Mouse (Mus musculus) hindbrain, embryonic 11.5 days (tissue): ENCODE measurements around the gene Scp2. TPM values are rescaled to one million over a fixed set of nuclear protein-coding genes. Genes with fewer than 3 reads are reported as not detected.

Experiments
- ATAC-seq: fragments of 200-750 bp; cut with Nextera tagmentation; 2 replicates; pipeline ENCODE4 v1.8.0; 2017; ENCODE audit warnings: mild to moderate bottlenecking, moderate TSS enrichment, moderate library complexity; ENCODE audit not compliant: low FRiP score
- DNase-seq: peaks from one replicate; pipeline ENCODE4 v3.0.0-alpha.2; 2015; ENCODE audit warnings: low spot score
- H3K27ac ChIP-seq: fragments of 300-500 bp; sonication (generic); 2 replicates; pipeline ENCODE4 v1.5.1; 2014; ENCODE audit warnings: mild to moderate bottlenecking, low read depth, low read length
- H3K27me3 ChIP-seq: fragments of 300-500 bp; sonication (generic); 2 replicates; pipeline ENCODE4 v1.6.1; 2014; ENCODE audit warnings: mild to moderate bottlenecking, low read length, moderate library complexity, mixed read lengths; ENCODE audit not compliant: control insufficient read depth, insufficient read depth
- H3K36me3 ChIP-seq: fragments of 300-500 bp; sonication (generic); 2 replicates; pipeline ENCODE4 v1.6.1; 2014; ENCODE audit warnings: mild to moderate bottlenecking, low read length, moderate library complexity, mixed read lengths; ENCODE audit not compliant: control insufficient read depth, insufficient read depth
- H3K4me1 ChIP-seq: fragments of 300-500 bp; sonication (generic); replicated peaks from 2 replicates; pipeline ENCODE4 v1.6.1; 2014; ENCODE audit warnings: low read length, mixed read lengths; ENCODE audit not compliant: control insufficient read depth, insufficient read depth
- H3K4me2 ChIP-seq: fragments of 300-500 bp; sonication (generic); replicated peaks from 2 replicates; pipeline ENCODE4 v1.6.1; 2014; ENCODE audit warnings: mild to moderate bottlenecking, low read depth, low read length
- H3K4me3 ChIP-seq: fragments of 300-500 bp; sonication (generic); 2 replicates; pipeline ENCODE4 v1.5.1; 2014; ENCODE audit warnings: low read depth, low read length
- H3K9ac ChIP-seq: fragments of 300-500 bp; sonication (generic); 2 replicates; pipeline ENCODE4 v1.6.1; 2014; ENCODE audit warnings: low read depth, low read length
- H3K9me3 ChIP-seq: fragments of 300-500 bp; sonication (generic); 2 replicates; pipeline ENCODE4 v1.6.1; 2016; ENCODE audit warnings: low read length; ENCODE audit not compliant: control insufficient read depth
- WGBS: fragments of 180-500 bp; shearing (Covaris S2); extraction: QIAGEN DNeasy Blood & Tissue Kit; methylation state at CpG from one replicate; pipeline ENCODE4 v1.1.7; 2014; 5-methylcytosine and 5-hydroxymethylcytosine counted together
- polyA plus RNA-seq: library from polyadenylated mRNA; unstranded; fragments of >200 nt; fragmentation: Nextera tagmentation; extraction: Ambion mirVana; gene quantifications from 2 replicates; pipeline ENCODE4 v1.2.1, GENCODE M21; 2014

Gene Scp2
- polyA plus RNA-seq, 1 experiment from 2014 or later = 207 TPM

DNA sequence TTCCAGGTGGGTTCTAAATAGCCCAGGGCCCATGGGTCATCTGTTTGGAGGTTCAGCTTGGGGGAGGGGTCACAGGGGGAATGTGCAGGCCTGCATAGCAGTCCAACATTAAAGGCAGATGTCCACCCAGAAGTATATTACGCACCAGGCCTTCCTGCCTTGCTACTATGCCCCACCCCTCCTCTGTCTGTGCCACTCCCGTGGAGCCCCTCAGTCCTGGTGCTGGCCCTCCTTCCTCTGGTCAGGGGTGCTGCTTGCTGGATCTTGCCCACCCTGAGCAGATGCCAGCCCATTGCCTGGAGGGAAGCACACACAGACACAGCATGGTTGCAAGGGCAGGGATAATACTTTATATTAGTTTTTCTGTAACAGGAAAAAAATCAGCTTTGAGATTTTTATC lies 130.3 kb downstream of the Scp2 start:
- H3K27me3 ChIP-seq = no peaks in the 10 kb centered on the region
- no peak overlapping the region for H3K27ac ChIP-seq
- no peaks in the 10 kb centered on the region for H3K9me3 ChIP-seq
- 73% methylated on average over 2 of the region's 2 CpGs for WGBS
- H3K4me3 ChIP-seq = no peak overlapping the region
- H3K4me2 ChIP-seq = no peak overlapping the region
- ATAC-seq (no peak), DNase-seq (no peak)
- no peaks in the 10 kb centered on the region for H3K36me3 ChIP-seq
- H3K9ac ChIP-seq = no peak overlapping the region
- no peaks in the 10 kb centered on the region for H3K4me1 ChIP-seq

- H3K4me1 ChIP-seq = no peaks in the 10 kb centered on the region
- WGBS = 85% methylated on average over 8 of the region's 8 CpGs
- no peak for DNase-seq
- no peak overlapping the region for H3K4me3 ChIP-seq
- no peaks in the 10 kb centered on the region for H3K36me3 ChIP-seq
- H3K9ac ChIP-seq = no peak overlapping the region
- H3K27ac ChIP-seq = no peak overlapping the region
- H3K27me3 ChIP-seq = no peaks in the 10 kb centered on the region
- ATAC-seq = no peak
- no peak overlapping the region for H3K4me2 ChIP-seq
- no peaks in the 10 kb centered on the region for H3K9me3 ChIP-seq
These were observed 136.3 kb downstream of the Scp2 start for GRCm38 (mm10) chr4:108008541-108008940.

GRCm38 (mm10) chr4:108007532-108008103 lies 137.2 kb downstream of the Scp2 start:
- Histone ChIP-seq H3K4me1 (no peaks in the 10 kb centered on the region), H3K9me3 (no peaks in the 10 kb centered on the region), H3K27me3 (no peaks in the 10 kb centered on the region), H3K4me2 (no peak overlapping the region), H3K27ac (no peak overlapping the region), H3K4me3 (no peak overlapping the region), H3K36me3 (no peaks in the 10 kb centered on the region), H3K9ac (no peak overlapping the region)
- 84% methylated on average over 7 of the region's 7 CpGs for WGBS
- DNase-seq (no peak), ATAC-seq (no peak)

- WGBS = 76% methylated on average over 7 of the region's 7 CpGs
- no peak for ATAC-seq
- no peak for DNase-seq
- no peak overlapping the region for H3K4me3 ChIP-seq
- no peak overlapping the region for H3K4me2 ChIP-seq
- no peak overlapping the region for H3K9ac ChIP-seq
- H3K27ac ChIP-seq = no peak overlapping the region
- no peaks in the 10 kb centered on the region for H3K4me1 ChIP-seq
- no peaks in the 10 kb centered on the region for H3K9me3 ChIP-seq
- no peaks in the 10 kb centered on the region for H3K27me3 ChIP-seq
- H3K36me3 ChIP-seq = no peaks in the 10 kb centered on the region
These were observed 139.5 kb downstream of the Scp2 start for GRCm38 (mm10) chr4:108005328-108005727.

- 93% methylated on average over 1 of the region's 1 CpGs for WGBS
- no peak overlapping the region for H3K4me3 ChIP-seq
- H3K4me1 ChIP-seq = no peaks in the 10 kb centered on the region
- H3K9me3 ChIP-seq = no peaks in the 10 kb centered on the region
- H3K36me3 ChIP-seq = no peaks in the 10 kb centered on the region
- no peak for ATAC-seq
- DNase-seq = no peak
- H3K4me2 ChIP-seq = no peak overlapping the region
- no peak overlapping the region for H3K27ac ChIP-seq
- no peak overlapping the region for H3K9ac ChIP-seq
- H3K27me3 ChIP-seq = no peaks in the 10 kb centered on the region
These were observed 145.4 kb downstream of the Scp2 start for GRCm38 (mm10) chr4:107999380-107999779.

DNA sequence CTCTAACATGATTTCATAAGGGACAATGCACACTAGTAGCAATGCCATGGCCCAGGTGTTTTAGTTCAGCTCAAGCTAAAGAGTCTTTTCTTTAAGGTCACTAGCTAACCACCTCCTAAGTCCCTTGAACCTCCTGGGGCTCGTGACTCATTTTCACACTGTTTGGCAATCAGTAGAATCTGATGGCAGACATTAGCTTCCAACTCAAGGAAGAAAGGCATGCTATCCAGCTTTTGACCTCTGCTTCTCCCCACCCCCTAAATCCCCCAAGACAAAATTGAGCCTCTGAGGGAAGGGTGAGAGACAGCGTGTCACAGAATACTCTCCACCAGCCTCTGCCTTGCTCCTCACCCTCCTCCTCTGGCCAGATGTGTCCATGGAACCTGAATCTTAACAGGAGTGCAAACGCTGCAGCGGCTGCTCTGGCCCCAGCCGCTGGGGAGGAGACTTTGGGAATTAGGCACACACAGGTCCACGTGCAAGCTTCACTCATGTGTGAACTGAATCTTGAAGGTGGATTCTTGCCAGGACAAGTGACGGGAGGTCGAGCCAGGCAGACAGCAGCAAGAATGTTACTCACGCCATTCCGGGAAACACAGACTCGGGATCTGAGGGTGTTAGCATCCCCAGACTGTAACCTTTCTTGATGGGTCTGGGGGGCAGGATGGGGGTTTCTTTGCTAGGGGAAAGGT lies 146.0 kb downstream of the Scp2 start:
- Histone ChIP-seq H3K9me3 (no peaks in the 10 kb centered on the region), H3K36me3 (no peaks in the 10 kb centered on the region), H3K27ac (no peak overlapping the region), H3K4me1 (no peaks in the 10 kb centered on the region), H3K4me3 (no peak overlapping the region), H3K4me2 (no peak overlapping the region), H3K27me3 (no peaks in the 10 kb centered on the region), H3K9ac (no peak overlapping the region)
- no peak for DNase-seq
- WGBS = 48% methylated on average over 11 of the region's 11 CpGs
- ATAC-seq = no peak

DNA sequence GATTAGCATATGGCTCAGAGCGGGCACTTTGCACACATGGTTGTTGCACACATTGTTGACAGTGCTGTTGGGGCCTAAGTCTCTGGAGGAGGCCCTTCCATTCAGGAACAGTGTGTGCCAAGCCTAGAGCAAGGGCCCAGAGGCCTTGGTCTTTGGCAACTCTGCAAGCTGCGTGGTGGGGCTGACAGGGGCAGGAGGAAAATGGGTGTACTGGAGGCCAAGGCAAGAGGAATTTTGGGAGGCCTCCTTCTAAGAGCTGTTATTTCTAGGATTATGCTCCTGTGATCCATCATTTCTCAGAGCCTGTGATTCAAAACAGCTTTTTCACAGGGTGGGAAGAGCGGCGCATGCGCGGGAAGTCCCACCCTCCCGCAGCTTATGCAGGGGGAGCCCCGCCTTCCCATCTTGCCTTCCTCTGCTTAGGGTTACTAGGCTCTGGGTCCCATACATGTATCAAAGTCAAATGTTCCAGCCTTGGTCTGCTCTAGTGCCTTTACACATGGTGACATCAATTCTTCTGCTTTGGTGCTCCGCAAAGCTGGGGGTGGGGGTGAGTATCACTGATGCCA lies 148.3 kb downstream of the Scp2 start:
- H3K27ac ChIP-seq = no peak overlapping the region
- H3K9me3 ChIP-seq = no peaks in the 10 kb centered on the region
- no peak overlapping the region for H3K4me2 ChIP-seq
- H3K27me3 ChIP-seq = no peaks in the 10 kb centered on the region
- DNase-seq (no peak), ATAC-seq (no peak)
- H3K36me3 ChIP-seq = no peaks in the 10 kb centered on the region
- no peaks in the 10 kb centered on the region for H3K4me1 ChIP-seq
- 88% methylated on average over 9 of the region's 9 CpGs for WGBS
- H3K4me3 ChIP-seq = no peak overlapping the region
- no peak overlapping the region for H3K9ac ChIP-seq

DNA sequence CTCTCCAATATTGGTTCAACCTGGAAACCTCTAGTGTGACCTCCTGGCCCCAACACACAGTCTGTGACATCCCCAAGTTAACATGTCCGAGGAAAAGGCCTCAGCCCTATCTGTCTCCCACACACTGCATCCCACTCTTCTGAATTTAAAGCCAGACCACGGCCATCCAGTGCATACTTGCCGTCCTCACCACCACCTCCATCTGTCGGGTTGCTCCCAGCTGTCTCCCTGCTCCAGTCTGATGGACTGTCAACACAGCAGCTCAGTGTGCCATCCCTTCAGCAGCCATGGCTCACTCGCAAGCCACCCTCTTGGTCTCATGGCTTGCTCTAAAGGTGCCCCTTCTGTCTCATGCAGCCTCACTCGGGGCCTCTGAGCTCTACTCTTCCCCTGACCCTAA lies 149.1 kb downstream of the Scp2 start:
- DNase-seq = no peak
- no peaks in the 10 kb centered on the region for H3K27me3 ChIP-seq
- no peaks in the 10 kb centered on the region for H3K36me3 ChIP-seq
- no peak overlapping the region for H3K4me2 ChIP-seq
- no peak overlapping the region for H3K4me3 ChIP-seq
- ATAC-seq = no peak
- no peak overlapping the region for H3K9ac ChIP-seq
- 84% methylated on average over 6 of the region's 6 CpGs for WGBS
- H3K4me1 ChIP-seq = no peaks in the 10 kb centered on the region
- H3K27ac ChIP-seq = no peak overlapping the region
- H3K9me3 ChIP-seq = no peaks in the 10 kb centered on the region

DNA sequence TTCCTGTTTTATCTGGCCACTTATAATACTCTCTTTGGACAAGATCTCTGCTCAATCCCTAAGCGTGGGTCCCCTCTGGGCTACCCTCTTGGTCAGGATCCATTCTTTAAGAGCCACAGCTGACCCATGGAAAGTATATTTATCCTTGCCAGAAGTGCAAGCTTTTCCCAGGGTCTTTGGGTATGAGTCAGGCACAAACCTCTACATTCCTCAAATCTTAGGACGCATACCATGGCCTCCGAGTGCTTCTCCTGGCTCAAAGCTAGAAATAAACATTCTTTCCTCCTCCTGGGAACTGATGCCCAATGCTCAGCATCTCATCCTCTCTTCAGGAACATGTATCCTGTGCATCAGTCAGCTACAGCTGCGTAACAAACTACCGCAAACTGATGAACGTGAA lies 149.8 kb downstream of the Scp2 start:
- ATAC-seq (no peak), DNase-seq (no peak)
- Histone ChIP-seq H3K27me3 (no peaks in the 10 kb centered on the region), H3K4me3 (no peak overlapping the region), H3K27ac (no peak overlapping the region), H3K36me3 (no peaks in the 10 kb centered on the region), H3K4me1 (no peaks in the 10 kb centered on the region), H3K4me2 (no peak overlapping the region), H3K9me3 (no peaks in the 10 kb centered on the region), H3K9ac (no peak overlapping the region)
- 88% methylated on average over 6 of the region's 6 CpGs for WGBS
